Mouse (Mus musculus) lung, postnatal 14 days (tissue): ENCODE data around the gene Ppp6r2.

ENCODE experiments used
- DNase-seq: peaks from one replicate; pipeline ENCODE4 v3.0.0; 2021

The Ppp6r2 gene

DNA sequence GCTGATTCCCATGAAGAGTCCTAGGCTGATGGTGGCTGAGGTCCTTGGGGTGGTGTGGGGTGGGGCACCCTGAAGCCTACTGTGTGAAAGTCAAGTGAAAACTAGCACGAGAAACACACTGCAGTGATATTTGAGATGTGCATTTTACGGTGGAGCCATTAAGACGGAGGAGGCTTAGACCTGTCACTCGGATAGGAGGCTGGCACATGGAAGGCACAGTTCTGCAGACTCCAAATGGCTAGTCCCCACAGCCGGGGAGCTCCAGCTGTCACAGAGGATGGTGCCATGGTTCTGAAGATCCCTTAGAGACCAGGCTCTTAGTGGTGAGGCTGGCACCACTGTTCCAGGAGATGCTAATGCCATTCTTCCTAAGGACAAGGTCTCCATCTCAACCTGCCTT, 28.5 kb upstream of the Ppp6r2 start:
- DNase-seq: no peak

DNA sequence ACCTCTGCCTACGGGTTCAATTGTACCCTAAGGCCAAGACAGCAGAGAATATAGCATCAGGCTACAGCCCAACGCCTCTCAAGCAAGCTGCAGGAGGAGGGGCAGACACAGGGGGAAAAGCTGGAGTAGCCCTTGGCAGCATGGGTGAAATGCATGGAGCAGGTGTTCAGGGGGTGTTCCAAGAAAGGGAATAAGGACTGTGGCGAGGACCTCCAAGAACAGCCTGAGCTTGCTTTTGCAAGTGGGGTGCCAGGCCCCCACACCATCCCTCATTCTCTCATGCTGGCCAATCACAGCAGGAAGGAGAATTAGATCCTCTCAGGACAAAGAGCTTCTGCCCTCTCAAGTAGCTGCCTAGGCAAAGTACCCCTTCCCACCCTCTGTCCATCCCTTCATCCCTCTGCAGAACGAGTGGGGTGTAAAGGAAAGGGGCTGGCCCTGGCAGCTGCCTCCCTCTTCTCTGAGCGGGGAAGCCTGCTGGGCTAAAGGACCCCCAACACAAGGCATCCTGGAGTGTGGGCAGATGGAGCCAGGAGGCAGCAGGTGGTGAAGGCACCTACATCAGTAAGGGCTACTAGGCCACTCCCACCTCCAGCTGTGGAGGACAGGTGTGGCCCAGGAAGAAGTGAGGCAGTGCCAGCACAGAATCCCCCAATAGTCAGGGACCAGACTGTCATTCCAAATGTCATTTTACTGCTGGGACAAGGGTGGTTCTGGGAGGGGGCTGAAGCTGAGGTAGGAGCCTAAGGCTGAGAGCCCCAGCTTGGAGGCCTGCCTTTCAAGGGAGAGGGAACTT, 27.0 kb upstream of the Ppp6r2 start:
- DNase-seq: no peak

DNA sequence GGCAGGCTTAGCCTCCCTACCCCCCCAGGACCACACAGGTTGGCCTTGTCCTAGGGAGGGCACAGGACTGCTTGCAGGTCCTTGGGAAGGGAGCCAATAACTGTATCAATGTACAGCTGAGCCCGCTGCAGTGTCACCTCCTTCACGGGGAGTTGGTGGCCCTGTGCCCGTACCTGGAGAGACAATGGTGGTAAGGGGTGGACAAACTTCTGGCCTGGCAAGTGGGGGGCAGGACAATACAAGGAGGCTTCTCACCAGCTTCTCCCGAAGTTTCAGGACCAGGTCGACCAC, 26.5 kb upstream of the Ppp6r2 start:
- DNase-seq: no peak

DNA sequence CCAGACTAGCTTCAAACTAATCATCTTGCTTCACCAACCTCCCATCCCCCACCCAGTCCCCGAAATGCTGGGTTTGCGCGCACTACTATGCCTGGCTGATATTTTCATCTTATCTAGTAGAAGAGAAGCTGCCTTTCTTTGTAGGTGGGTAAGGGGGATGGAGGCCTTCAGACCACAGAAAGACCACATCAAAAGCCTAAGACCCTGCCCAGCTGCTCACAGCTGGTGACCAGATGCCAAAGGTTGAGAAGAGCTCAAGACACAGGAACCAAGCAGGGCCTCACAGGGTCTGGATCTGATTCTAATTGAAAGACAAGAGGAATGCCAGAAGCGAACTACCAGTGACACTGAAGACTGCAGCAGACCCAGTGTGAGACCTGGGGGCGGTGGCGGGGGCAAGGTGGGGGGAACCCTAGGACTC, 16.1 kb upstream of the Ppp6r2 start:
- no peak for DNase-seq

DNA sequence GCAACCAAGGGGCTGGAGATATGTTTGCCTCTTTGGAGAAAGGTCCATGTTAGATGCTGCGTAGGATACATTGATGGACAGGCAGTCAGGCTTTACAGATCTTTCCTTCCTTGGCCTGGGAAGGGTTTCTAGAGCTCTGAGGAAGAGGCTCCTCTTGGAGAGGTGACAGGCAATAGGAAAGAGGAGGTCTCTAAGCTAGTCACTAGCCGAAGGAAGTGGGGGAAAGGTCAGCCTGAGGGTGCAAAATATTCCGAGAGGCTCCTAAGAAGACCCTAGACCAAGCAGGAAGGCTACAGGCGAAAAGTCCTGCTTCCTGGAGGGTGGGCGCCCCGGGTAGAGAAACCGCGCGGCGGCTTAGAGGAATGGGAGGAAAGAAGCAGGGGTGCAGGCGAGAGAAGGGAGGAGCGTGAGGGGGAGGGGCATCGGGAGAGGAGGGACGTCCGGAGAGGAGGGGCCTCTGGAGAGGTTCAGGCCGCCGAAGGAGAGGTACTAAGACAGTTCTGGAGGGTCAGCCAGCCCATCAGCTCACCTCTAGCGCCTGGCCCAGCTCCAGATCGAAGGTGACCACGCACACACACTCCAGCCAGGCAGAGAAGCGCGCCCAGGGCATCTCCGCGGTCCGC, 15.6 kb upstream of the Ppp6r2 start:
- DNase-seq: peak; percentile 95

DNA sequence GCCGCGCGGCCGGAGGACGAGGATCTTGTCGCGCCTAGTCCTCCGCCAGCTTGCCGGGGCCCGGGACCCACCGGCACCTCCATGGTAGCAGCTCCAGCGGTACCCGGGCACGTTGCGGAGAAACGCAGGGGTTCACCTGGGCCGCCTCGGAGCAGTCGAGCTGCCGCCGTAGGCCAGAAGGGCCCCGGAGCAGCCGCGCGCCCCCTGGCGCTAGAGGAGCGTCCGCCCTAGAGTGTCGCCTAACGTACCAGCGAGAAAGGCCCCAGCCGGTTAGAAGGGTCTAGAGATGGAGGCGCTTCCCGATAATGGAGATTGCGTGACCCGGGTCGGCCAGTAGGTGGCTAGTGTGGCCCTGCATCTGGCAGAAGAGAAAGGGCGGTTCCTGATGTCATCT, 15.0 kb upstream of the Ppp6r2 start, which contains the start of gene Dennd6b:
TSS of gene Dennd6b (minus strand) at position 184 of the 394 bp plus-strand sequence.
- DNase-seq: peak; percentile 97

DNA sequence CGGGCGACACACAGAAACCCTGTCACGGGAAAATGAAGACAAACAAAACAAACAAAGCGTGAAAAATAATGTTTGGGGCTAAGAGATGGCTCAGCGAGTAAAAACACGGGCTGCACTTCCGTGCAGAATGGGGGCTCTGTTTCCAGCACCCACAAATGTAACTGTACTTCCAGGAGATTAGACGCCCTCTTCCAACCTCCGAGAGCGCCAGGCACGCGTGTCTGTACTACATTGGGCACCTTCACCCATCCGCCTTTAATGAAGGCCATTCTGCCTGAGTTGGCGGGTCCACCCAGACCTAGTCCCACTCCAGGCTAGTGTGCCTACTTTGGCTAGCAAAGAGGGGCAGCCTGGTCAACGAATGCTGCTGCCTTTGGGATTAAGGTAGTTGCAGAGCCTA, 14.3 kb upstream of the Ppp6r2 start:
- no peak for DNase-seq

DNA sequence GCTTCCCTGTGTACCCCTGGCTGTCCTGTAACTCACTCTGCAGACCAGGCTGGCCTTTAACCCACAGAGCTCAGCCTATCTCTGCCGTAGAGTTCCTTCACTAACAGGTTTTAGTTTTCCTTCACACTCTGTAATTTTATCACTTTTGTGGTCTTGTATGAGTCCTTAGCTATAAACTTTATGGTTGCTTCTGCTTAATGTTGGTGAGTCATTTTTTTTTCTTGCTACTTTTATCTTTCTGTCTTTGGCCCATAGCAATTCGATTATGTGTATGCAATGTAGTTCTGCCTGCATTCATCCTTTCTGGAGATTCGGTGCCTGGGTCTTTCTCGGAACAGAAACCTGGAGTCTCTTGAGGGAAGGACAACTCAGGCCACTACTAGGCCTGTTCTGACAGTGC, 3.9 kb upstream of the Ppp6r2 start:
- no peak for DNase-seq

DNA sequence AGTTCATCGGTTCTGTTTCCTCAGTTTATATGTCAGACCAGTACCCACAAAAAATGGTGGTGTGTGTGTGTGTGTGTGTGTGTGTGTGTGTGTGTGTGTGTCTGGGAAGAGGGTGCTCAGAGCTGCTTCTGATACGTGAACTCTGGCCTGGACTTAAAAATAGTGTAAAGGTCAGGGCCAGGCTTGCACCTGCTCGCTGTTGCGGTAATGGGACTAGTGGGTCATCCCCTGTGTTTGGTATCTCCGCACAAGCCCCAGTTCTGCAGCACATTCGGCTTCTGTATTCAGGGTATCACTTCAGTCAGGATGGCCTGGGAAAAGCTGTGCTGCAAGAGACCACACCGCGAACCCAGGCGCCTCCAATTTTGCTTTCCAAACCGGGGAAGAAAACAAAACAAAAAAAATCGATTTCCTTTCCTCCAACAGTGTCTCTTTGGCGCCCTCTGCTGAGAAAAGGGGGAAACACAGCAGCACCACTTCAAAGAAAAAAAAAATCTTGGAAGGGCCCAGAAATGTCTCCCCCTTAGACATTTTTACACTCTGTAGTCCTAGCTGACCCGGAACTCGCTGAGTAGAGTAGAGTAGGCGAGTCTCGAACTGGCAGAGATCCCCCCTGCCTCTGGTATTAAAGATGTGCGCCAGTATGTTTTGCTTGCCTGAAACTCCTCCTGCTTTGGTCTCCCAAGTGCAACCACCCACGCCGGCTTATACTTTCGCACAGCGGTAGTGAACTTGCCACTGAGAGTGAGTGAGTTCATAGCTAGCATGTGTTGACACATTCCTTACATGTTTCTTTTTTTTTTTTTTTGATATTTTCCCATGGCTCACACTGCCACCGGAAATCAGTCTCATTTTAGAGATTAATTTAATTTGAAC, 1.2 kb upstream of the Ppp6r2 start:
- peak; percentile 93 for DNase-seq

DNA sequence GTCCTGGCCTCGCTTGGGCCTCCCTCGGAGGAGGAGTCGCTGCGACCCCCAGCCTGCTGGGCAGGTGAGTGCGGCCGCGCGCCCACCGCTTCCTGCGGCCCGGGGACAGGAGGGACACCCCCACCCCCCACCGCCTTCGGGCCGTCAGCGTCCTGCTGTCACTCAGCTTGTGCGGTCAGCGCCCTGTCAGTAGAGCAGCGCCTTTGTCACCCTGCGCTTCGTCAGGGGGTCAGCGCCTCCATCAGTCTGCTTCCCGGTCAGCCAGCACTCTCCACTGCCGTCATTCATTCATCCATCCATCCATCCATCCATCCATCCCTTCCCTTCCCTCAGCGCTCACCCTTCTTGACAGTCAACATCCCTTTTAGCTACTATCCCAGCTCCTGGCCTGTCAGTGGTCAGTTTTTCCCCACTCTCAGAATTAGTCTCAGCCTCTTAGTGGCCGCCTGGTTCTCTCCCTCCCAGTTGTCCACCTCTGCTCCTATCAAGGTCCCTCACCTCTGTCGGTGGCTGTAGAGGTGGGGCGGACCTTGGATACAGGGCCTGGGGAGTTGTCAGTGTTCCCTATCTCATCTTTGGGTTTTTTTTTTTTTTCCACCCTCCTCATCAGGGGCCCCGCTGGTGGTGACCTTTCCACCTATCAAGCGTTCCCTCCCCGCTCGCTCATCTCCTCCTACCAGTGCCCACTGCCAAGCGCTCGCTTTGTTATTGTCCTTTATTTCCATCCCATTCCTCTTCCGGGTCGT, 536 bp downstream of the Ppp6r2 start:
- DNase-seq: peak; percentile 35

DNA sequence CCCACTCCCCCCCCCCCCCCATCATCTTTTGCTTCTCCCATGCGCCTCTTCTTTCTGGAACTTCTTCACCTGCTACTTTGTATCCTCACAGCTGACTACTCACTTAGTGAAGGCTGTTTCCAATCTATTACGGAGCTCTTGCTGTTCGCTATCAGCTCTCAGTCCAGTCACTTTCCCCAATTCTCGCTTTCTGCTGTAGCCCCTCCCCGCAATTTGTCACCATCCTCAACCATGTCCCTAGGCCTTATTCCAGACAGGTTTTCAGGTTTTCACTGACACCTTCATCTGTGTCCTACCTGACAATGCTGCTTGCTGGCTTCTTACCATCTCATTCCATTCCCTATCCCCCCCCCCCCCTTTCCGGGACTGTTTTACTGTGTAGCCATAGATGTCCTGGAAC, 1.1 kb downstream of the Ppp6r2 start:
- DNase-seq: no peak

DNA sequence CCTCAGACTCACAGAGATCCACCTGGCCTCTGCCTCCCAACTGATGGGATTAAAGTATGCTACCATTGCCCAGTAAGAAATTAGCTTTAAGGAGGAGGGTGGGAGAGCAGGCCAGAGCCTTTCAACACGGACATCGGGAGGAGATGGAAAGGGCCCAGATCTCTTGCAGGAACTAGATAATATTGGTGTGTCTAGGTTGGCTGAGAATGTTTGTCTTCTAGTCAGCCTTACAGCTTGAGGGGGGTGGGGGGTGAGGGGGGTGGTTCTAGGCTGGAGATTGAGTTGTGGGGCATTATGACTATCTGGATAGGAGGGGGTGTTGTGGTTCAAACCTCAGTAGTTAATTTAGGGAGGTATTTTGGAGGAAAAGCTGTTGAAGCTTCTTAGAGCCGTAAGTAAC, 2.2 kb downstream of the Ppp6r2 start:
- DNase-seq: no peak

DNA sequence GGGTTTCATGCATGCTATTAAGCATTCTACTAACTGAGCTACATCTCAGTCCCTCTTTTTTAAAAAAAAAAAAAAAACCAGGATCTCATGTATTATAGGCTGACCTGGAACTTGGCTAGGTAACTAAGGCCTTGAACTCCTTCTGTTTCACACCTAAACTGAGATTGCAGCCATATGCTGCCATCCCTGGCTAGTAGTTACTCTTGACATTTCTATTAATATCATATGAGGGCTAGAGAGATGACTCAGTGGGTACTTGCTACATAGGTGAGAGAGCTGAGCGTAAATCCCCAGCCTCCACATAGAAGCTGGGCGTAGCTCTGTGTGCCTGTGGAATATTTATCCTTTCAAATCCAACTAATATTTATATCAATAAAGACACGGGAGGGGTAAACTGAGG, 3.6 kb downstream of the Ppp6r2 start:
- no peak for DNase-seq

DNA sequence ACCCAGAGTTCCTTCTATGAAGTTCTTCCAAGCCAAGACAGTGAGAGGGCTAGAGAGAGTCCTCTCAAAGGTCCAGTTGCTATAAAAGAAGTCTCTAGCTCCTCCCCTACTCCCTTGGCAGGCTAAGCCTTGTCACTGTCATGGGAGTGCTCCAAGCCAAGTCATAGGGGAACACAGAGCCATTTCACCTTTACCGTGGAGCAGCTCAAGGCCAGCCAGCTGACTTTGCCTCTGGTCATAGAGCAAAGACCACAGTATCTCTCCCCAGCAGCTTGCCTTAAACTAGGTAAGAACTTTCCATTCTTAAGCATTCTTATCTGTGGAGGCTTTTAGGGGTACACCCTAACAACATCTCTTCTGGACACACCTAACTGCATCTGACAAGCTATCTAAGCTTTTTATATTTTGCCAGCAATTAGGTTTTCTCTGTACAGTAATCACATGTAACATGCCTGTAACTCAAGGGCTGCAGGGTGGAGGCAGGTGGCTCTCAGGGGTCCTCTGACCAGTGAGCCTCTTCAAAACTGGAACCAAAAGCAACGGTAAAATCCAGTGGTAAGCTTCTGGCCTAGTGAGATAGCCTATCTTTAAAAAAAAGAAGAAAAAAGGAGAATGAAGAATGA, 4.4 kb downstream of the Ppp6r2 start:
- DNase-seq: no peak

DNA sequence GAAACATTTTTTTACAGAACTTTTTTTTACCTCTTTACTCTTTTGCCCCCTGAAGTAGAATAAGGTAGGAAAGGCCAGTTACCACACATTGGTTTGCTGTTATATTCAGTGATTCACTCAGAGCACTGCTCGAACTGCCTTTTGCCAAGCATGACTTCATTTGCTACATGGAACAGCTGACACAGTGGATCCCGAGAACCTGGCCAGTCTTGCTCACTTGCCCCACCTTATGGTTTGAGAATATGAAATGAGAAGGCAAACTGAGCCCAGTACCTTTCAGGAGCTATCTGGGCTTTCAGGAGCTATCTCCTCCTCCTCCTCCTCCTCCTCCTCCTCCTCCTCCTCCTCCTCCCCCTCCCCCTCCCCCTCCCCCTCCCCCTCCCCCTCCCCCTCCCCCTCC, 22.2 kb downstream of the Ppp6r2 start:
- DNase-seq: peak; percentile 6

DNA sequence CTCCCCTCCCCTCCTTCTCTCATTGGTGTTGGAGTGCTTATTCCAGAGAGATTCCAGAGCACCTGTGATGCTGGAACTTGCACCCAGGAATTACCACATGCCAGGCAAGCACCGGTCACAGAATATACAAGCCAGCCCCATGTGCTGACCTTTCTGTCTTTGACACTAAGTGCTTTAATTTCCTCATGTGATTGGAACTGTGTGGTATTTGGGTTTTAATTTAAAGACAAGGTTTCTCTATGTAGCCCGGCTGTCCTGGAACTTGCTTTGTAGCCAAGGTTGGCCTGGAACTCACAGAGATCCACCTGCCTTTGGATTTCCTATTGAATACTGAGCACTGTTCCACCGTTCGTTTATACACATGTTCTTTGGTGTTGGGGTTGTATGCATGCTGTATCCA, 22.7 kb downstream of the Ppp6r2 start:
- DNase-seq: no peak

DNA sequence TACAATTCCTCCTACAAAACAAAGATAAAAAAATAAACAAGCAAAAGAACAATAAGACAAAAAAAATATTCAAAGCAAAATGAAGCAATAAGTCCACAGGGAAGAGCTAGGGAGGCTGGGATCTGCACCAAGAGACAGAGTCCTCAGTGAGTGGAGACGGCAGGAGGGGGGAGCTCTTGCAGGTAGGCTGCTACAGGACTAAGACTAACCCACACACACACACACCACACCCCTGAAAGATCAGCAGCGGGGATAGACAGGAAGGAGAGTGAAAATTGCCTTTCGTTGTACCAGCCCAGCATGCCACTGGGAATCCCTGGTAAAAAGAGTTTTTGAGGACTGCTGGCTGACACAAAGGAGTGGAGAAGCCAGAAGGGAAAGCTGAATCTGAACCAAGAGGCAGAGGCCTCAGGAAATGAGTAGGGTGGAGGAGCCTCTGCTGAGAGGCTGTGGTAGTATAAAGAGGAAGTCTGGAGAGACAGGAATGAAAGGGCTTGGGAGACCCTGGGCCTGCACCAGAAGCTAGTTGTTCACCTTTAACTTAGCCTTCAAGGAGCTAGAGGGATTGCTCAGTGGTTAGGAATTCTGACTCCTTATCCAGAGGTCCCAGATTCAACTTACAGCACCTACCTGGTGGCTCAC, 28.5 kb downstream of the Ppp6r2 start:
- DNase-seq: no peak

DNA sequence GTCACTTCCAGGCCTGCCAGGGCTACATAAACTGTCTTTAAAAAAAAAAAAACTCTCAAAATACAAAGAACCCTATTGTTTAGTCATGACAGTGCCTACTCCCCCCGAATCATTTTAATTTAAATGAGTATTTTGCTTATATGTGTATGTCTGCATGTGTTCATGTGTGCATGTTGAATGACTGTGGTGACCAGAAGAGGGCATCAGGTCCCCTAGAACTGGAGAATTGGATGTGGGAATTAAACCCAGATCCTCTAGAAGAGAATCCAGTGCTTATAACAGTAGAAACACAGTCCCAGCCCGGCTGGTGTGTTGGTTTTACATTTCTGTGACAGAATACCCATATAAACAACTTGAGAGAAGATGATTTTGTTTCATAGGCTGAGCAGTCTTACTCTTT, 29.7 kb downstream of the Ppp6r2 start:
- no peak for DNase-seq

DNA sequence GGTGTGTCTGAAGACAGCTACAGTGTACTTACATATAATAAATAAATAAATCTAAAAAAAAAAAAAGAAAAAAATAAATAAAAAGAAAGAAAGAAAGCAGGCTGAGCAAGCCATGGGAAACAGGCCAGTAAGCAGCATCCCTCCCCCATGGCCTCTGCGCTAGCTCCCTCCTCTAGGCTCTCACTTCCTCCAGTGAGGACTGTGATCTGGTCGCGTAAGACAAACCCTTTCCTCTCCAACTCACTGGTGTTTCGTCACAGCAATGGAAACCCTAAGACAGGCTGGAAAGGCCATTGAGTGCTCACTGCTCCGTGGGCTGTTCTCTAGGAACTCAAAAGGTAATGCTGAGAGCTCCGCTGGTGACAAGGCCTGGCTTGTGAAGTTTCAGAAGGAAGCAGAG, 37.7 kb downstream of the Ppp6r2 start:
- no peak for DNase-seq

DNA sequence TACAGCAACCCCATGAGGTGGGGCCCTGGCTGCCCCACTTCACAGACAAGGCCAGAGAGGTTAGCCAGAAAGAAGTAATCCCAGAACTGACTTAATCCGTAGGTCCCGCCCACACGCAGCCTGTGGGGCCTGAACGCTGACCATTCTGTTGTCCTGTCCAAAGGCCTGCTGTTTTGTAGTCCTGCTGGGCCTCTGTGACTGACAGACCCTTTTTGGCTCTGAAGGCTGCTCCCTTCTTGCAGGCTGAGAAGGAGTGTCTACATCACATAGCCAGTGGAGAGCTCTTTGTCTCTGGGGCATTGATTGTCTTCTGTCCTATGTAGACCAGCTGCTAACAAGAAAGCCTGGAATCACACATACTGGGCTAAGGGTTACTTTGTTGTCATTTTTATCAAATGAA, 44.0 kb downstream of the Ppp6r2 start:
- DNase-seq: no peak

DNA sequence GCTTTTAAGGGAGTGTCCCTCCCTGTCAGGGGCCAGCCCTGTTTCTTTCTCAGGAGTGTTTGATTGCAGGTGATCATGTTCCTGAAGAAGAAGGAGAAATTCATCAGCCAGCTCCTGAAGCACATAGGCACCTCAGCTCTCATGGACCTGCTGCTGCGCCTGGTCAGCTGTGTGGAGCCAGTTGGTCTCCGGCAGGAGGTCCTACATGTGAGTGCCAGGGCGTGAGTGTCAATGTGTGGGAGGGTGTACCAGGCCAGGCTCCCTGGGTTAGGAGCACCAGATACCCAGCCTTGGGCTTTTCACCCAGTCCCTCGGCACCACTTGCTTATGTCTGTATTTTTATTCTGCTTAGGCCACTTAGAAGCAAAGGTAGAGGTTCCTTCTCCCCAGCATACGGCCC, 47.6 kb downstream of the Ppp6r2 start:
- DNase-seq: no peak

DNA sequence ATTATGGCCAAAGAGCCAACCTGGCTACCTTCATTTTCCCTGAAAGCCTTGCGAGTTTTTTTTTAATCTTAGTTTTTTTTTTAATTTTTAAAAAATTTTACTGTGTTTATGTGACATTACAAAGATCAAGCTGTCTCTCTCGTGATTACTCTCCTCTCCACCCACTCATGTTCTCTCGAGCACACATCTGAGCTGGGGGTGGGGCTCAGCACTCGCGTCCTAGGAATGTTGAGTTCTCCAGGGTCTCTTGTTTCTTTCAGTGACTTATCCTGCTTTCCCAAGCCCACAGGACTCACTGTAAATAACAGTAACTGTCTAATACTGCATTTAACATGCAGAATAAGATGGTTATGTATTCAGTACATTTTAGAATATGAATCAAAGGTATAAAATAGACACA, 53.1 kb downstream of the Ppp6r2 start:
- no peak for DNase-seq
